Mouse (Mus musculus) layer of hippocampus, postnatal 25 days (tissue): Measurements from ENCODE around the gene Hao2. TPM values are rescaled to one million over a fixed set of nuclear protein-coding genes. Genes with fewer than 3 reads are reported as not detected.

Source experiments
- DNase-seq, 2 experiments: peaks; one replicate each; pipeline ENCODE4 v3.0.0; 2022; ENCODE audit warnings: mixed read lengths in 2 of 2, low spot score in 1 of 2; ENCODE audit errors: extremely low spot score in 1 of 2
- total RNA-seq, 2 experiments: library from RNA; stranded (reverse); gene quantifications; 2 replicates each; pipeline ENCODE4 v1.2.3; 2021

Gene Hao2
- total RNA-seq, 2 experiments from 2014 or later, result not detected

DNA sequence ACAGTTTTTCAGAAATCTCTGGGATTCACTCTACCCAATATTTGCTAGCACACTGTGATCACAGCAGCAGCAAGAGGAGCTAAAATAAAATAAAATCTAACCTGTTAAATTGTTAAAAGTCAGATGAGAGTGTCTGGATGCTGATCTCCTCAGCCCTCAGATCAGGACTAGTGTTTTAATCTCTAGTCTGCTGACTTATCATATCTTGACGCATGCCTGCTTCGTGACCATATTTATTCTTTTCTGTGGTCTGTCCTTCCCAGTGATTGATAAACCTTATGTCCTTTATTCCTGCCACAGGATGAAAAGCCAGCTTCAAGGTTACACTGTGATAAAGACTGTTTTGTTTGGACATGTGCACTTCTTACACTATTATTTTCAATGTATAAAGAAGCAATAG is 35.0 kb downstream of the Hao2 start:
- DNase-seq, result no peak

DNA sequence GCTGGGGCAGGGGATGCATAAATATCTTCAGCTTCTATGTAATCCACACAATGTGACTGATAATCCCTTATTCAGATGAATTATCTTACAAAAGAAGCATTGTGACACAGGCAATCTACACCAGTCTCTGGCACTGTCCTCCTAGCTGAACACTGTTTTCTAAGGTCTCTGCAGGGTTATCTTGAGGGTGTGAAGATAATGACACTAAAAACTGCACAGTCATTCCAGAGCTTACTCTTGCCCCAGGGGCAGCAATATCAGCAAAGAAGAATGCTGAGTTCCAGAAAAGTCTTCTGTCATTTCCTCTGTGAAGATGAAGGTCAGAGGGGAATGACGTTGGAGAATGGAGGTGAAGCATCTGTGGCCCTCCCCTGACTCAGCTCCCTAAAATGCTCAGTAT is 36.1 kb downstream of the Hao2 start:
- DNase-seq, result no peak

DNA sequence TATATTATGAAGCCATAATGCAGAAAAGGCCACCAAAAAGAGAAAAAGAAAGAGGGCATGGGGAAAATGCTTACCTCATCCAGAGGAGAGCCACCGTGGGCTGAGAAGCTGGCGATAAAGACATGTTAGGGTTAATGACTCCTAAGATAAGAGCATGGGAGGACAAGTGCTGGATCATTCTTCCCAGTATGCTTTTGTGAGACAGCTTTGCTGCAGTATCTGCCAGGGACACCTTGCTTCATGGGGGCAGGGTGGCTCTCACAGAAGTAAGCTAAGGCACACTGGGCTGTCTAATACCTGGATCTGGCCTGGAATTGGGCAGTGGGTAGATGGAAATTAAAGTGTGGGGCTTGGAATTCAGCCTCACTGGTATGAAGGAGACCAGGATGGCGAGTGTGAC is 37.9 kb downstream of the Hao2 start:
- DNase-seq, result no peak

DNA sequence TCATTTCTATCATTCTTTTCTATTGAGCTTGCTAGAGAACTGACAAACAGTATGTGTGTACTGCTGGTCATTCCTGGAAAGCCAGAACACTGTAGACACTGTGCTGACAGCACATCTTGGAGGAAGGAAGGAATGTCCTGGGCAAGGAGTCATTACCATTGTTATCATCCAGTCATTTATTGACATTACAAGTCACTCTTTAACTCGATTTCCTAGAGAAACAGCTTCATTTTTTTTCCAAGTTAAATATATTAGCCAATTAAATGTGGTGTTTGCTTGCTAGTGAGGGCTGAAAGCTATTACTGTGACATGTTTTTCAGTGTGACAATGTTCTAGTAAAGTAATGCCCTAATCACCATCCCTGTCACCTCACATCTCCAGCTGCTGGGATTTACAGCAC is 39.4 kb downstream of the Hao2 start:
- DNase-seq, result no peak

DNA sequence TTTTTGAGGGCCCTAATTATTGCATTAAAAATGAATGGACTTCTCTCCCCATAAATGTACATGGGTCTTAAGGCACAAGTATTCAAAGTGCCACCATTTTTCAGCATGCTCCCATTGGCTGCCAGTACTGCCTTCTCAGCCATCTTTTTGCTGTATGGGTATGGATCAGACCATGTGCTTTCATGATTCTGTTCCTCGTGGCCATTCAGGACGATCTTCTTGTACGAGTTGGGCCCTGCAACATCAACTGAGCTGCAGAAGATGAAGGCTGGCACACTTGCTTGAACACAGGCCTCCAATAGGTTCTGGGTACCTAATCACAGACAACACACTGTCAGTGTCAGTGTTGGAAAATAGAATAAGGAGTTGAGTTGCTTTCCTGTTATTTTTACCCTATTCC is 40.0 kb downstream of the Hao2 start:
- no peak for DNase-seq

DNA sequence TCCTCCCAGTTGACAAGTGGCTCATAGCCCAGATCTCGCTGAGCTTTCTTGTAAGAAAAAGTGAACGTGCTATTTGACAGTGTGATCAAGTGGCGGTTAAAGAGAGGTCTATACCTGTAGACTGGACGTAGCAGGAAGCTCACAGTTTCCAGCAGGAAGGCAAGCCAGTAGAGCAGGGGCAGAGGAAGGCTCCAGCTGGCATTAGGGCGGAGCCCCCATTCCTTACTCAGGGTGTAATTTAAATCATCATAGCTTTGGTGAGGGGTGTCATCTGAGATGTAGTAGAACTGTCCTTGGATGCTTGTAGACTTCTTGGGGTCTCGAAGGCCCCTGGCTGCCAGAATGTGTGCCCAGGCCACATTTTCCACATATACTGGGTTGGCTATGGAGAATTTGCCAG is 40.4 kb downstream of the Hao2 start:
- no peak for DNase-seq

DNA sequence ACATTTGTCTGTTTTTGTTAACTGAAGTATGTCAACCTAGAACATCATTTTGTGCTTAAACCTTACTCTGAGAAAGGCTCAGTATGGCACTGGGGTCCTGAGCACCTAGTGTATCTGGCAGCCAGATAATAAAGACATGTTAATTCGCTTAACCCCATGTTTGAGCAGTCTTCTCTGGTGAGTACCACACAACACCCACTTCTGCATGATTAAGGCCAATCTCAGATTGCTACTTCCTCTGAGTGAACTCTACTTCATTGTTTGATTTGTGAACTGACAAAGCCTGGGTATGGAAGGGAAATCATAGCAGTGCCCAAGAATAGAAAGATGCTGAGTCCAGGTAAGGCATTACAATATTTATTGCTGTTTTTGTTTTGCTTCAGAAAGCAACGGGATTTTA is 41.2 kb downstream of the Hao2 start:
- DNase-seq, result no peak

DNA sequence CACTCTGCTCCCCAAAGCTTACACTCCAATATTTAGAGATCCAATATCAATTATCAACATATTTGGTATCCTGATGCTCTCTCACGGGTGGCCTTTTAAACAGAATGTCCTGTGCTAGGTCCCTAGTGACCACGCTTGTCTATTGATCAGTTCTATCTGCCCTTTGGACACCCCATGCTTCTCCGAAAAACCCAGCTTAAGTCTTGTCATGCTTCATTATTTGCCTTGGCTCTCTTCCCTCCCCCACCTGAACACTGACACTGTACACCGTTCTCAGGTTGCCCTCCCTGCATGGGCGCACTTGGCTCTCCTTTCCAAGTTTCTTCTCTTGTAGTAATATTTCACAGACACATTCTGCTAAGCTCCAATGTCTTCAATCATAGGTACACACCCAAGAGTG is 42.8 kb downstream of the Hao2 start:
- DNase-seq, result no peak

DNA sequence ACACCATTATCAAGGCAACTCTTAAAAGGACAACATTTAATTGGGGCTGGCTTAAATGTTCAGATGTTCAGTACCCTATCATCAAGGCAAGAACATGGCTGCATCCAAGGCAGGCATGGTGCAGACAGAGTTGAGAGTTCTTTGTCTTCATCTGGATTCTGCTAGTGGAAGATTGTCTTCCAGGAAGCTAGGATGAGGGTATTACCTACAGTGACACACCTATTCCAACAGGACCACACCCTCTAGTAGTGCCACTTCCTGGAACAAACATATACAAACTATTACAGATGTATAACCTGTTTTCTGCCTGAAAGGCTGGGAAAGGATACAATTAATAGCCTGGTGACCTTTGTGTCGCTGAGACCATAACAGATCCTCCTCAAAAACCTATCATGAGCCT is 44.1 kb downstream of the Hao2 start:
- no peak for DNase-seq

Other genes starting within 250 kb of the Hao2 start
- gene Hsd3b2, start 168.7 kb downstream of the Hao2 start, total RNA-seq, result under 1 TPM; 0.07 to 0.12 TPM
- not detected for gene Hsd3b3, start 130.1 kb downstream of the Hao2 start, total RNA-seq
- not detected for gene Hsd3b6, start 78.8 kb downstream of the Hao2 start, total RNA-seq
- gene Hsd3b1, start 33.4 kb downstream of the Hao2 start, total RNA-seq, result not detected
- 10 to 100 TPM in 1 of 2 experiments, 1 to 10 TPM in 1; 7.2 to 10.1 TPM for gene Wars2, start 247.8 kb upstream of the Hao2 start, total RNA-seq